Mouse (Mus musculus): ENCODE measurements around the gene Spsb3. TPM values are rescaled to one million over a fixed set of nuclear protein-coding genes. Genes with fewer than 3 reads are reported as not detected.

Spsb3 gene
- total and polyA plus RNA-seq, 3 experiments: 14.4 to 23.3 (median 21.3) TPM

- in situ Hi-C loops (cut with MboI; ENCODE audit: low pct_ligation_motif_present, low pct_unique_long_range_greater_than_20kb, low sequenced_read_pairs): no loop called here
- no peak for DNase-seq (ENCODE audit: extremely low read depth)
- no peak for TF ChIP-seq USF1 (IDR thresholded peaks at IDR 0.05; ENCODE audit: low read depth, low read length)
- TF ChIP-seq ELF1 (IDR thresholded peaks at IDR 0.05; ENCODE audit: low read depth, low read length): no peak
- no peak for TF ChIP-seq MAX (IDR thresholded peaks at IDR 0.05; ENCODE audit: low read length)
- no peak for TF ChIP-seq RCOR1 (conservative IDR thresholded peaks at IDR 0.05; ENCODE audit: low read depth, low read length)
- no peak for TF ChIP-seq PAX5 (IDR thresholded peaks at IDR 0.05; ENCODE audit: low read length)
- TF ChIP-seq CTCF (conservative IDR thresholded peaks at IDR 0.05 in 1 of 2, IDR thresholded peaks at IDR 0.05 in 1 of 2; ENCODE audit: low read depth in 2 of 2, low read length in 2 of 2): no peak
- TF ChIP-seq MEF2A (IDR thresholded peaks at IDR 0.05; ENCODE audit: borderline replicate concordance, low read depth, low read length): no peak
- TF ChIP-seq ZMIZ1 (IDR thresholded peaks at IDR 0.05; ENCODE audit: low read depth, low read length): no peak
- TF ChIP-seq JUN (IDR thresholded peaks at IDR 0.05; ENCODE audit: insufficient read depth, low read depth, low read length): no peak
- TF ChIP-seq UBTF (IDR thresholded peaks at IDR 0.05; ENCODE audit: low read depth, low read length): no peak
- TF ChIP-seq POLR2A (IDR thresholded peaks at IDR 0.05; ENCODE audit: low read depth, low read length): no peak
- no peak for TF ChIP-seq ZKSCAN1 (IDR thresholded peaks at IDR 0.05; ENCODE audit: borderline replicate concordance, low read depth, low read length)
- Histone ChIP-seq H3K27ac (ENCODE audit: insufficient read depth, low read depth) (no peak overlapping the region), H3K79me2 (replicated peaks; ENCODE audit: control insufficient read depth, extremely low read depth, insufficient read depth, poor library complexity, severe bottlenecking) (no peaks in the 10 kb centered on the region), H3K27me3 (replicated peaks) (no peaks in the 10 kb centered on the region), H3K4me1 (ENCODE audit: control insufficient read depth in 1 of 2, insufficient read depth in 2 of 2) (peaks cover 12 to 37% of the 10 kb centered on the region in 2 experiments), H3K9ac (ENCODE audit: insufficient read depth, low read depth) (no peak overlapping the region), H3K36me3 (replicated peaks in 1 of 2; ENCODE audit: control insufficient read depth in 1 of 2, insufficient read depth in 1 of 2, low read length in 1 of 2) (peaks cover 0 to 38% of the 10 kb centered on the region in 2 experiments), H3K4me3 (replicated peaks in 1 of 3; ENCODE audit: low read depth in 2 of 3, low read length in 2 of 3, poor library complexity in 1 of 3) (no peak overlapping the region), H3K4me2 (ENCODE audit: insufficient read depth, low read depth, poor library complexity, severe bottlenecking) (no peak overlapping the region), H3K9me3 (replicated peaks; ENCODE audit: low read length) (no peaks in the 10 kb centered on the region)
- dilution Hi-C loops (cut with MboI; ENCODE audit: extremely low pct_ligation_motif_present, extremely low pct_unique_long_range_greater_than_20kb, low sequenced_read_pairs): no loop called here
These were observed 12.6 kb upstream of the Spsb3 start for GRCm38 (mm10) chr17:24873695-24874404.

GRCm38 (mm10) chr17:24874405-24874745 is 12.1 kb upstream of the Spsb3 start:
- Histone ChIP-seq H3K4me3 (replicated peaks in 1 of 3; ENCODE audit: low read depth in 2 of 3, low read length in 2 of 3, poor library complexity in 1 of 3) (no peak overlapping the region), H3K9ac (ENCODE audit: insufficient read depth, low read depth) (no peak overlapping the region), H3K27me3 (replicated peaks) (no peaks in the 10 kb centered on the region), H3K27ac (ENCODE audit: insufficient read depth, low read depth) (no peak overlapping the region), H3K4me1 (ENCODE audit: control insufficient read depth in 1 of 2, insufficient read depth in 2 of 2) (peaks cover 16 to 42% of the 10 kb centered on the region in 2 experiments), H3K4me2 (ENCODE audit: insufficient read depth, low read depth, poor library complexity, severe bottlenecking) (no peak overlapping the region), H3K9me3 (replicated peaks; ENCODE audit: low read length) (no peaks in the 10 kb centered on the region), H3K79me2 (replicated peaks; ENCODE audit: control insufficient read depth, extremely low read depth, insufficient read depth, poor library complexity, severe bottlenecking) (no peaks in the 10 kb centered on the region), H3K36me3 (replicated peaks in 1 of 2; ENCODE audit: control insufficient read depth in 1 of 2, insufficient read depth in 1 of 2, low read length in 1 of 2) (peaks cover 0 to 33% of the 10 kb centered on the region in 2 experiments)
- DNase-seq (ENCODE audit: extremely low read depth): no peak
- in situ Hi-C loops (cut with MboI; ENCODE audit: low pct_ligation_motif_present, low pct_unique_long_range_greater_than_20kb, low sequenced_read_pairs) (no loop called here), dilution Hi-C loops (cut with MboI; ENCODE audit: extremely low pct_ligation_motif_present, extremely low pct_unique_long_range_greater_than_20kb, low sequenced_read_pairs) (no loop called here)
- TF ChIP-seq ZMIZ1 (IDR thresholded peaks at IDR 0.05; ENCODE audit: low read depth, low read length) (no peak), UBTF (IDR thresholded peaks at IDR 0.05; ENCODE audit: low read depth, low read length) (no peak), MEF2A (IDR thresholded peaks at IDR 0.05; ENCODE audit: borderline replicate concordance, low read depth, low read length) (no peak), USF1 (IDR thresholded peaks at IDR 0.05; ENCODE audit: low read depth, low read length) (no peak), BHLHE40 (IDR thresholded peaks at IDR 0.05; ENCODE audit: low read depth, low read length) (no peak), ZC3H11A (IDR thresholded peaks at IDR 0.05; ENCODE audit: low read depth, low read length) (no peak), MAZ (IDR thresholded peaks at IDR 0.05; ENCODE audit: low read depth, low read length) (no peak), NELFE (IDR thresholded peaks at IDR 0.05; ENCODE audit: low read depth, low read length) (no peak), MYC (IDR thresholded peaks at IDR 0.05; ENCODE audit: low read depth, low read length) (no peak), NRF1 (IDR thresholded peaks at IDR 0.05; ENCODE audit: low read depth, low read length) (no peak), PAX5 (IDR thresholded peaks at IDR 0.05; ENCODE audit: low read length) (no peak), HCFC1 (IDR thresholded peaks at IDR 0.05; ENCODE audit: low read depth, low read length) (no peak), SIN3A (IDR thresholded peaks at IDR 0.05; ENCODE audit: low read length) (no peak), IRF4 (IDR thresholded peaks at IDR 0.05; ENCODE audit: low read depth, low read length) (no peak), JUN (IDR thresholded peaks at IDR 0.05; ENCODE audit: insufficient read depth, low read depth, low read length) (no peak), POLR2AphosphoS2 (IDR thresholded peaks at IDR 0.05; ENCODE audit: low read depth, low read length) (no peak), SMC3 (IDR thresholded peaks at IDR 0.05; ENCODE audit: low read depth, low read length) (no peak)

All from CH12.LX (cell line).